Mouse (Mus musculus): ENCODE measurements around the gene Celf2.

GRCm38 (mm10) chr2:7147303-7147702, 362.1 kb downstream of the Celf2 start:
- no peak for TF ChIP-seq CTCF (IDR thresholded peaks at IDR 0.05; ENCODE audit: control insufficient read depth, insufficient read depth, insufficient replicate concordance, low read depth, low read length)
- no peak for TF ChIP-seq POLR2A (IDR thresholded peaks at IDR 0.05; ENCODE audit: control insufficient read depth, low read depth, low read length)
